Mouse (Mus musculus): Measurements from ENCODE around the gene Rhoc. TPM values are rescaled to one million over a fixed set of nuclear protein-coding genes. Genes with fewer than 3 reads are reported as not detected.

The Rhoc gene
- polyA plus RNA-seq, 2 experiments: 14.8 to 16.5 TPM

GRCm38 (mm10) chr3:104782061-104782681, 6.0 kb upstream of the Rhoc start:
- Histone ChIP-seq H3K4me1 (replicated peaks; ENCODE audit: control insufficient read depth in 2 of 2, insufficient read depth in 2 of 2, low read length in 1 of 2) (peaks cover 0 to 1% of the 10 kb centered on the region in 2 experiments; a peak in 1 of 4 replicates), H3K4me3 (ENCODE audit: insufficient read depth in 1 of 2, low read depth in 2 of 2, low read length in 2 of 2) (peak overlapping the region in 1 of 2 experiments; percentile 46; a peak in 2 of 4 replicates), H3K9ac (replicated peaks) (no peak overlapping the region), H3K27ac (no peak overlapping the region), H3K4me2 (ENCODE audit: low read depth) (peak overlapping the region; percentile 74), H3K36me3 (replicated peaks; ENCODE audit: control insufficient read depth, insufficient read depth, low read depth) (no peaks in the 10 kb centered on the region), H3K27me3 (ENCODE audit: control insufficient read depth, insufficient read depth, low read length) (peaks cover 70% of the 10 kb centered on the region), H3K9me3 (ENCODE audit: control insufficient read depth, low read length) (no peaks in the 10 kb centered on the region)
- TF ChIP-seq CTCF (IDR thresholded peaks at IDR 0.05; ENCODE audit: low read depth): no peak
- TF ChIP-seq EP300 (IDR thresholded peaks at IDR 0.05; ENCODE audit: low read depth): no peak
- WGBS (ENCODE audit: insufficient replicate concordance): 19% methylated on average over 12 of the region's 12 CpGs
- DNase-seq (ENCODE audit: low read depth in 3 of 3, low spot score in 3 of 3) (no peak), ATAC-seq (ENCODE audit: insufficient read depth) (no peak)

GRCm38 (mm10) chr3:104783971-104784500, 4.1 kb upstream of the Rhoc start:
- no peak overlapping the region for H3K27ac ChIP-seq
- no peaks in the 10 kb centered on the region for H3K36me3 ChIP-seq (replicated peaks; ENCODE audit: control insufficient read depth, insufficient read depth, low read depth)
- H3K4me2 ChIP-seq (ENCODE audit: low read depth): no peak overlapping the region
- H3K4me1 ChIP-seq (replicated peaks; ENCODE audit: control insufficient read depth in 2 of 2, insufficient read depth in 2 of 2, low read length in 1 of 2): peaks cover 0 to 1% of the 10 kb centered on the region in 2 experiments; a peak in 1 of 4 replicates
- no peaks in the 10 kb centered on the region for H3K9me3 ChIP-seq (ENCODE audit: control insufficient read depth, low read length)
- H3K9ac ChIP-seq (replicated peaks): no peak overlapping the region
- WGBS (ENCODE audit: insufficient replicate concordance): 17% methylated on average over 14 of the region's 14 CpGs
- peaks cover 64% of the 10 kb centered on the region for H3K27me3 ChIP-seq (ENCODE audit: control insufficient read depth, insufficient read depth, low read length)
- ATAC-seq (ENCODE audit: insufficient read depth) (no peak), DNase-seq (ENCODE audit: low read depth in 3 of 3, low spot score in 3 of 3) (no peak)
- no peak for TF ChIP-seq EP300 (IDR thresholded peaks at IDR 0.05; ENCODE audit: low read depth)
- TF ChIP-seq CTCF (IDR thresholded peaks at IDR 0.05; ENCODE audit: low read depth): no peak
- no peak overlapping the region for H3K4me3 ChIP-seq (ENCODE audit: insufficient read depth in 1 of 2, low read depth in 2 of 2, low read length in 2 of 2)

GRCm38 (mm10) chr3:104785284-104785683, 2.9 kb upstream of the Rhoc start:
- WGBS (ENCODE audit: insufficient replicate concordance): 77% methylated on average over 6 of the region's 6 CpGs
- no peak for TF ChIP-seq EP300 (IDR thresholded peaks at IDR 0.05; ENCODE audit: low read depth)
- no peak for TF ChIP-seq CTCF (IDR thresholded peaks at IDR 0.05; ENCODE audit: low read depth)
- Histone ChIP-seq H3K4me2 (ENCODE audit: low read depth) (no peak overlapping the region), H3K36me3 (replicated peaks; ENCODE audit: control insufficient read depth, insufficient read depth, low read depth) (no peaks in the 10 kb centered on the region), H3K4me1 (replicated peaks; ENCODE audit: control insufficient read depth in 2 of 2, insufficient read depth in 2 of 2, low read length in 1 of 2) (peaks cover 0 to 1% of the 10 kb centered on the region in 2 experiments; a peak in 1 of 4 replicates), H3K27ac (no peak overlapping the region), H3K9me3 (ENCODE audit: control insufficient read depth, low read length) (no peaks in the 10 kb centered on the region), H3K27me3 (ENCODE audit: control insufficient read depth, insufficient read depth, low read length) (peaks cover 59% of the 10 kb centered on the region), H3K4me3 (ENCODE audit: insufficient read depth in 1 of 2, low read depth in 2 of 2, low read length in 2 of 2) (no peak overlapping the region), H3K9ac (replicated peaks) (no peak overlapping the region)
- DNase-seq (ENCODE audit: low read depth in 3 of 3, low spot score in 3 of 3) (no peak), ATAC-seq (ENCODE audit: insufficient read depth) (no peak)

- DNase-seq (ENCODE audit: low read depth in 3 of 3, low spot score in 3 of 3) (no peak), ATAC-seq (ENCODE audit: insufficient read depth) (peak; percentile 81)
- H3K27ac ChIP-seq: no peak overlapping the region
- no peaks in the 10 kb centered on the region for H3K9me3 ChIP-seq (ENCODE audit: control insufficient read depth, low read length)
- WGBS (ENCODE audit: insufficient replicate concordance): 2% methylated on average over 41 of the region's 52 CpGs
- peaks cover 25% of the 10 kb centered on the region for H3K27me3 ChIP-seq (ENCODE audit: control insufficient read depth, insufficient read depth, low read length)
- no peaks in the 10 kb centered on the region for H3K36me3 ChIP-seq (replicated peaks; ENCODE audit: control insufficient read depth, insufficient read depth, low read depth)
- H3K4me3 ChIP-seq (ENCODE audit: insufficient read depth in 1 of 2, low read depth in 2 of 2, low read length in 2 of 2): peak overlapping the region; percentile 54 to 56
- TF ChIP-seq EP300 (IDR thresholded peaks at IDR 0.05; ENCODE audit: low read depth) (no peak), CTCF (IDR thresholded peaks at IDR 0.05; ENCODE audit: low read depth) (peak; percentile 74)
- peak overlapping the region; percentile 63 for H3K4me2 ChIP-seq (ENCODE audit: low read depth)
- no peak overlapping the region; the same call in 1 of the 2 replicates for H3K9ac ChIP-seq (replicated peaks)
- peaks cover 0 to 6% of the 10 kb centered on the region in 2 experiments; a peak in 2 of 4 replicates for H3K4me1 ChIP-seq (replicated peaks; ENCODE audit: control insufficient read depth in 2 of 2, insufficient read depth in 2 of 2, low read length in 1 of 2)
These were observed 561 bp downstream of the Rhoc start for GRCm38 (mm10) chr3:104788561-104789311.

- H3K4me1 ChIP-seq (replicated peaks; ENCODE audit: control insufficient read depth in 2 of 2, insufficient read depth in 2 of 2, low read length in 1 of 2): peaks cover 0 to 10% of the 10 kb centered on the region in 2 experiments; a peak in 2 of 4 replicates
- peak overlapping the region; percentile 54 to 56 for H3K4me3 ChIP-seq (ENCODE audit: insufficient read depth in 1 of 2, low read depth in 2 of 2, low read length in 2 of 2)
- no peak overlapping the region for H3K27ac ChIP-seq
- peaks cover 21% of the 10 kb centered on the region for H3K27me3 ChIP-seq (ENCODE audit: control insufficient read depth, insufficient read depth, low read length)
- TF ChIP-seq EP300 (IDR thresholded peaks at IDR 0.05; ENCODE audit: low read depth): no peak
- no peak for TF ChIP-seq CTCF (IDR thresholded peaks at IDR 0.05; ENCODE audit: low read depth)
- peak overlapping the region; percentile 63 for H3K4me2 ChIP-seq (ENCODE audit: low read depth)
- peak; percentile 4; the same call in 1 of the 2 replicates for ATAC-seq (ENCODE audit: insufficient read depth)
- H3K9ac ChIP-seq (replicated peaks): no peak overlapping the region; the same call in 1 of the 2 replicates
- H3K36me3 ChIP-seq (replicated peaks; ENCODE audit: control insufficient read depth, insufficient read depth, low read depth): no peaks in the 10 kb centered on the region
- no peaks in the 10 kb centered on the region for H3K9me3 ChIP-seq (ENCODE audit: control insufficient read depth, low read length)
- DNase-seq (ENCODE audit: low read depth in 3 of 3, low spot score in 3 of 3): no peak
- WGBS (ENCODE audit: insufficient replicate concordance): 16% methylated on average over 10 of the region's 10 CpGs
These were observed 1.1 kb downstream of the Rhoc start for GRCm38 (mm10) chr3:104789312-104789605.
